Mouse (Mus musculus) ES-CJ7 (cell line): ENCODE measurements at regions not wholly inside any gene's neighbourhood (a gene's known extent, or its start where the extent isn't known, plus 50 kb on each side); places are given as distances from the start of the nearest gene placed in this dataset.

Experiments
- DNase-seq: peaks from one replicate; pipeline ENCODE4 v3.0.0; 2011; ENCODE audit warnings: low read depth, low spot score

GRCm38 (mm10) chr1:41410533-41410932 is 605.1 kb downstream of the Tmem182 start:
- no peak for DNase-seq

- DNase-seq, result no peak
Observed at GRCm38 (mm10) chr1:41411641-41412040, 606.2 kb downstream of the Tmem182 start.

DNA sequence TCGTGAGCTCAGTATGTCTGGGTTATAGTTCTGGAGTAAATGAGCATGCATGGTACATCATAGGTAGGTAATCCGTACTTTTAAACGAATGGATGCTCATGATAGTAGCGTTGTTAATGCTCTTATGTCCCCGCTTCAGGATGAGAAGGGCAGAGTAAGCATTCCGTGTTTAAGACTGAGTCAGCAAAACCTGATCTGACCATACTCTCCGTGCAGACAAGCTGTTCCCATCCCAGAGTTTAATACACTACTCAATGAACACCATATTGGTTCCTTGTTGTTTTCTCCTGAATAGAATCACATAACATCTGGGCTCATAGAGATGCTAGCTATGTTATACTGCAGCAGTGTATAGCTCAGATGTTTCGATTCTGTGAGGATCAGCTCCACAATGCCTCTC is 606.7 kb downstream of the Tmem182 start:
- DNase-seq, result no peak

GRCm38 (mm10) chr1:41420489-41421327 is 615.3 kb downstream of the Tmem182 start:
- DNase-seq, result no peak

DNA sequence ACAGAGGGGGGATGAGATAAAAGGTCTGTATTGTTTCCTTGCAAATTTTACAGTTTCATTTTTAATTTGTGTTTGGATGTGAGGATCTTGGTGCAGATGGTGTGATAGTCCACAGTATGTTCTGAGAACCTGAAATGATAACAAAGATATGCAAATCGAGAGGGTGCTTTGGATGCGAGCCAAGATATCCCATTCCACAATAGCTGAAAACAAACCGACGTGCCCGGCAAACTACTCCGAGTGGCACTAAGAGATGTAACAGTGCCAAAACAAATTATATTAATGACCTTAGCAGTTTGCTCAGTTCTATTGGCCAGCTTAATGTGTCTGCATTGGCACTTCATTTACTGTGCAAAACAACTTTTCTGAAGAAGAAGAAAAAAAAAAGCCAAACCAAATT is 622.5 kb downstream of the Tmem182 start:
- no peak for DNase-seq

DNA sequence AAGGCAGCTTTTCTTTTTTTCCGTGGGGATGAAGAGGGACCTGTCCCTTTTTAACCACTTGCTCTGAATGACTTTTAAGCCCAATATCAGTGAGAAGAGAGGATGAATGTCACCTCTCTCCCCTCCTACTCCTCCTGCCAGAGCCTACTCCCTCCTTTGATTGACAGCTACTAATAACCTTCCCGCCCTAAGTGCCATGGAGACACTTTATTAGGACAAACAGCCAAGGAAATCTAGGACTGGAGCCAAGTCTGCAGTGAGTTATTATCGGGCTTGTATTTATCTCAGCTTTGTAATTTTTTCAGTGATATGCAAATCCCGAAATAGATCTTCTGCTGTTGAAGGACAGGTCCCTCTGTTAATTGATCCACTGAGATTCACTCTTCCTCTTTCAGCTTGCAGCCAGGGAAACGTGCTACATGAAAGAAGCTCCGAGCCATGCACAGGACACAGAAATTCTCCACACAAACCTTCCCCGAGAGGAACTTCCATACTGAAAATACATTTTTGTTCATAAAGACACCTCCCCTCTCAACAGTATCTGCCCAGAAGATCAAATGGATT is 625.8 kb downstream of the Tmem182 start:
- no peak for DNase-seq

- no peak for DNase-seq
Observed at GRCm38 (mm10) chr1:41435379-41435778, 630.0 kb downstream of the Tmem182 start.

DNA sequence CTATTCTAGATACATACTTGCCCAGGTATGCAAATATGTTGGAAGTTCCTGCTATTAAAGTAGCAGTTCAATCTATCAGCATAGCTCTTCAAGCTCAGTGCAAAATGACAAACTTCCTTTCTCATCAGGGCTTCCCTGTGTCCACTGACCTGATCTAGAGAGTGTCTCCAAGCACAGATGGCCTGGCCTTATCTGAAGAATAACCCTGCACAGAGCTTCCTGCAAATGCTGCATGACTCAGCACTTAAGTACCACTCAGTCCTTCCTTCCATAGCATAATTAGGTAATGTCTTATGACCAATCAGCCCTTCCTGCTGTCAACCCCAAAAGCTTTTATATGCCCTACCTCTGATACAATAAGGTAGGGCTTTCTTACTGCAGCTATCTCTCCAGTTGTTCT is 644.6 kb downstream of the Tmem182 start:
- no peak for DNase-seq
